Mouse (Mus musculus) spleen, postnatal 14 days (tissue): ENCODE data around the gene Lca5l.

Experiments used
- DNase-seq, 2 experiments: peaks; one replicate each; pipeline ENCODE4 v3.0.0; 2021 to 2022; ENCODE audit warnings: low spot score in 2 of 2

The Lca5l gene

DNA sequence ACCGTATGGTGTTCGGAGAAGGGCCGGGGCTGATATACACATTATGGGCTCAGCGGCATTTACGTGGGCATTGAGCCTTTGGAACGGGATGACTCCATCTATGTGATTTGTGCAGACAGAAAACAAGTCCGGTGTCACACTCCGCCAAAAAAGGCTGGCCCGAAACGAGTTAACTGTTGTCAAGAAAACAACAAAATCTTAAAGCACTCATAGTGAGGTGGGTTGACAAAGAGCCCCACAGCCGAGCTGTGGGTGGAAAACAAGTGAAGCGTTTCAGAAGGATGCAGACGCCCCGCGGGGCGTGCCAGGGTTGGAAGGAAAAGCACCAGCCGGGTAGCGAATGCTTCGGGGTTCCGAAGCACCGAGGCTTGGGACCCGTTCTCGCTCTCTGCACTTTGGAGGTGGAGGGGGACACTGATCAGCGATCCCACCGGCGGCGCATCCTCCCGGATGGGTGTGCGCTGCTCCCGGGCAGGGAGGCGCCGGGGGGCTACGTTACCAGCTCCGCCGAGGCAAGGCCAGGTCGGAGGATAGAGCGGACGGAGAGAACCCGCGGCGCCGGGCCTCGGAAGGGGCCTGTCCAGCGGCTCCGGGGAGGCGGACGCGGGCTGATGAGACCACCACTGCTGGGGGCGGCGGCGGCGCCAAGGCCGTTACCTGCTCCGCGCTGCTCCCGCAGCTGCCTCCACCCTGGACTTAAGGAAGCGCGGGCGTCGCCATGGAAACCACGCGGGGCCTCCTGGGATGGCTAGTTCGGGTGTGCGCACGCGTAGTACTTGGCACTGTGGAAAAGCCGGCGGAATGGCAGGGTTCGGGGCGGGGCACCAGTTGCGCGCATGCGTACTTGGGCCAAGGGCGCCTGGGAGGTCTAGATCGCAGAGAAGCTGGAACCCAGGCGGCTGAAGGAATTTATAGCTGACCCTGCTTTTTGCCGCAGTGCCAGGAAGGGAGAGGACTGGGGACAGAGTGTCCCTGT lies at the start of gene Lca5l:
Gene Lca5l (minus strand): TSS at position 741 of the 976 bp plus-strand sequence.
- DNase-seq, result peak; percentile 84 to 86

DNA sequence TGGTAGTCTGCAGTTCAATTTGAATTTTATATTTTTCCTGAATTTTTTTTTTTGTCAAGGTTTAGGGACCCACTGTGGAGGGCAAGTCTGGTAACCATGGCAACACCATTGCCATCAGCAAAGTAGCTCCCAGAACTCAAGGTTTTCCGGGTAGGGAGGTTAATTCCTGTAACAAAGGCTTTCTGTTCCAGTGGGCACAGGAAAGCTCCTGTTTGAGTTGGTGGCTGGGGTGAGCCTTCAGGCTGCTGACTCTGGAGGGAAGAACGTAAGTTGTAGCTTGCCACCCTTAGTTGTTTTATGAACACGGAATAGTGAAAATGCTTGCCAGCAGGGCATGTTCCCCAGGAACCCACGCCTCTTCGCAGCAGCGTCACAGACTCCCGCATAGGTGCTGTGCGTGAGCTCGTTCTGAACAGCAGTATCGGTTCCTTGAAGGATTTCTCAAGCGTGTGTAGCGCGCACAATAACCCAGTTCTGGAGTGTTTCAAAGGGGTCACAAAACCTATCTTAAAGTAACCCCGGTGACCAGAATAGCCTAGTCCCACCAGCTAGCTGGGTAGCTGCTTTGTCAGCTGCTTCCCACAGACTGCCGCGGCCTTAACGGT lies 43.4 kb upstream of the Lca5l start, which contains the start of gene B3galt5:
Gene B3galt5 (plus strand): TSS at position 436 of the 605 bp plus-strand sequence.
- DNase-seq, result no peak

DNA sequence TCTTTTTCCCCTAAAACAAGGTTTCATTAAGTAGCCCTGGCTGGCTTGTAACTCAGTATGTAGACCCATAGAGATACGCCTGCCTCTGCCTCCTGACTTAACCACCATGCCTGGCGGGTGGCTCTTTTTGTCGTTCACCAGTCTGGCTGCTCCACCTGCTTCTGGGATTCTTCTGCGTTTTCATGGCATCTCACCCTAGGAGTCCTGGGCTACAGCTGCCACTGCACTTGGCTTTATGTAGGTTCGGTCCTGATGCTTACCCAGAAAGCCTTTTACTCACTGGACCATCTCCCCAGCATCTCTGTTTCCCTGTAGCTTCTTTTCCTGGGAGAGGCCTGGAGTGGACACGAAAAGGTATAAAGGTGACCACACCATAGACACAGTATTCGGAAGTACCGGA lies 41.9 kb upstream of the Lca5l start:
- no peak for DNase-seq

GRCm38 (mm10) chr16:96231974-96232373 lies 39.9 kb upstream of the Lca5l start:
- no peak for DNase-seq

- DNase-seq, result no peak
Observed at GRCm38 (mm10) chr16:96231251-96231650, 39.2 kb upstream of the Lca5l start.

- DNase-seq, result peak in 1 of 2 experiments; percentile 48
Observed at GRCm38 (mm10) chr16:96230411-96230810, 38.3 kb upstream of the Lca5l start.

GRCm38 (mm10) chr16:96229044-96229555 lies 37.0 kb upstream of the Lca5l start:
- DNase-seq, result no peak

DNA sequence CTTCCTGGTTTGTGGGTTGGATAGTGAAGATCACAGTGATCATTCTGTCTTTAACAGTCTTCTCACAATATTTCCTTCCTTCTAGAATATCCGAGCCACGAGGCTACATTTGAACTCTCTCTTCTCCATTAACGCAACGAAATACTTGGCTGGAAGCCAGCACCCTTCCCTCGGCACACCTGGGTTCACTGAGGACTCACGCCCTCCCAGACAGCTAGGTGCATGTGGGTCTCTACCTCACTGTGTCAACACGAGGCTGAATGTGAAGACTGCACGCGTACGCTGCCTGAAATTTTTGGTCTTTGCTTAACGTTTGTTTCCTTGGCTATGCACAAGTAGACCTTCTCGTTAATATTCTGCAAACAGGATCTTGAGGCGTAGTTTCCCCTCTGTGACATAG lies 36.4 kb upstream of the Lca5l start:
- DNase-seq, result no peak

- no peak for DNase-seq
Observed at GRCm38 (mm10) chr16:96222452-96222851, 30.4 kb upstream of the Lca5l start.

DNA sequence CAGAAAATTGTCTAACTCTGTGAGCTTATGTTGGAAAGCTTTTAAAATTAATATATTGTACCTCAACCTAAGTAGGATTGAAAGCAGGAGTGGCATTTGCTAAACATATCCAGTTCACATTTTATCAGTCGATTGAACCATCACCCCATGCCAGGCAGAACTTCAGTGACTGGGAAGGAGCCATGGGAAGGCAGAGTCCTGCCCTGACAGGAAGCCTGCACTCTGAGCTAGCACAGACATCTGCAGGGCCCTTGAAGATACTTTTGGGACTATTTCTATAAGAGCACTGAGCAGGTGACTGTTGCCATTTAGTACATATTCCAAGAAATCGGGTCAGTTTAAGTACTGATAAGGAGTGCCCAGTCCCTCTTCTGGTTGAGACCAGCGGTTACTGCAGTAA lies 29.9 kb upstream of the Lca5l start:
- no peak for DNase-seq

- DNase-seq, result no peak
Observed at GRCm38 (mm10) chr16:96221491-96221890, 29.4 kb upstream of the Lca5l start.

DNA sequence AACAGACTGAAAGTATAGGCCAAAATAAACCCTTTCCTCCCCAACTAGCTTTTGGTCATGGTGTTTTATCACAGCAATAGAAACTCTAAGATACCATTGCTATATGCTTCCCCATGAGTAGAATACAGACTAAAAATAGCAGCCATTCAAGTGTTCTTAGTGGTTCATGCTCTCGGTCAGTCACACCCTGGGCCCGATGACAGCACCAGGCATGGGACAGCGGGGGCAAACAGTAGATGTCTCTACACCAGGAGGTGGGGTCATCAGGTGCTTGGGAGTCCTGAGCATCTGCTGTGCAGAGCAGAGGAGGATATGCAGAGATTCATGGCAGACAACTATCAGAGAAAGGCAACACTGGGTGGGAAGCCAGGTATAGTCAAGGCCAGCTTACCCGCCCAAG lies 21.0 kb upstream of the Lca5l start:
- DNase-seq, result no peak

DNA sequence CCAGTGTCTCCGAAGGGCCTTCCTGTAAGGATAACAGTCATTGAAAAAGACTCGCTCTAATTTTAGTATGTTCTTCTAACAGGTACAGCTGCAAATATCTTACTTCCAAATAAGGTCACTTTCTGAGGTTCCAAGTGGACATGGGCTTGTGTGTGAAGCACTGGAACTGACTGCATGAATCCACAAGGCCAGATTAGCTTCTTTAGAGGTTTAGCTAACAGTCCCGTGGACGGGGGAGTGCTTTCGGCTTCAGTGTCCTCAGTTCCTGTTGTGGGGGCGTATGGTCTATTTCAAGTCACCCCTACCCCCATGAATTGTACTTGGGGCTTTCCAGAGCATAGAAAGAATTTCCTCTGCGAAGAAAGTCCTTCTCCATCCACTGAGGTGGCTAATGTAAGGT lies 18.8 kb upstream of the Lca5l start:
- DNase-seq, result no peak

- DNase-seq, result no peak
Observed at GRCm38 (mm10) chr16:96209789-96210188, 17.7 kb upstream of the Lca5l start.

GRCm38 (mm10) chr16:96201485-96202232 lies 9.6 kb upstream of the Lca5l start:
- DNase-seq, result no peak

DNA sequence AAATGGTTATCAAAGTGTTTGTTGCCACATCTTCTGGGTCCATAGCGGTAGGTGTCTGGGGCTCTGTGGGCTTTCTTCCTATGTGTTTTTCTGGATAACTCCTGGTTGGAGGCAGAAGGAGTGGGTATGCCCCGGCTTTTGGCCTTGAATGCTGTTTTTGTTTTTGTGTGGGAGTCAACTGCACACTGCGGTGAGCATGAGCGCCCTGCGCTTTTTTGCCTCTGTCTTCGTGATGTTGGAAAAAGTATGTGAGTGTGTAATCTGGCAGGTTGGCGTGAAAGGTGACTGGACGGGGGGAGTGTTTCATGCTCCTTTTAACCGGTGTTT lies 8.6 kb upstream of the Lca5l start:
- DNase-seq, result no peak

- no peak for DNase-seq
Observed at GRCm38 (mm10) chr16:96199913-96200701, 8.0 kb upstream of the Lca5l start, which contains the start of gene Sh3bgr. TSS of gene Sh3bgr (plus strand) at chr16:96200450.

- no peak for DNase-seq
Observed at GRCm38 (mm10) chr16:96187619-96188018, 4.5 kb downstream of the Lca5l start.

GRCm38 (mm10) chr16:96179156-96179555 lies 12.9 kb downstream of the Lca5l start:
- no peak for DNase-seq

- no peak for DNase-seq
Observed at GRCm38 (mm10) chr16:96175399-96175798, 16.7 kb downstream of the Lca5l start.

- no peak for DNase-seq
Observed at GRCm38 (mm10) chr16:96173648-96174047, 18.4 kb downstream of the Lca5l start.
